Mouse (Mus musculus): ENCODE data around the gene Them7.
A peak's percentile ranks its signal among the peaks of the same experiment; 100 is the strongest.

Them7 gene

DNA sequence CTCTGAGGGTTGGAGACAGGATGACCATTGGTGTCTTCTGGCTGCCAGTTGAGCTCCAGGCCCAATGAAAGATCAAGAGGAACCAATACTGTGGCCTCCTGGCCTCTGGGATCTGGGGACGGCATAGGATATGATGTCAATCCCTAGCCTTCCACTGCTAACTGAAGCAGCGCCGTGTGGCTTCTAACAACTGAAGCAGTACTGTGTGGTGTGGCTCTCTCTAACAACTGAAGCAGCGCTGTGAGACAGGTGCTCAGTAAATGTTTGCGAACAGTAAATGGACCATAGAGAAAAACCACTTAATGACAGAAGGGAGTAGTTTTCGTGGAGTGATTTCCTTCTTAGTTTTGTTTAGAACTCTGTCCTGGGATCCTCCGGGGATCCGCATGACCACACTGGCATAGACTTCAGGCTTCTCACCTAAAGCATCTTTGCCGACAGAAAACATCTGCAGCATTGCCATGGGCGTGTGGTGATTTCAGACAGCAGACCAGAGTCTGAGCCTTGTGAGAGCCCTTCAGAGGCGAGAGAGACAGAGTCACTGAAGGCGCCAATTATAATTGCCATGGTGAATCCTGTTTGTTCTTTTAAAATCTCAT lies 194.6 kb downstream of the Them7 start:
- DNase-seq = no peak

DNA sequence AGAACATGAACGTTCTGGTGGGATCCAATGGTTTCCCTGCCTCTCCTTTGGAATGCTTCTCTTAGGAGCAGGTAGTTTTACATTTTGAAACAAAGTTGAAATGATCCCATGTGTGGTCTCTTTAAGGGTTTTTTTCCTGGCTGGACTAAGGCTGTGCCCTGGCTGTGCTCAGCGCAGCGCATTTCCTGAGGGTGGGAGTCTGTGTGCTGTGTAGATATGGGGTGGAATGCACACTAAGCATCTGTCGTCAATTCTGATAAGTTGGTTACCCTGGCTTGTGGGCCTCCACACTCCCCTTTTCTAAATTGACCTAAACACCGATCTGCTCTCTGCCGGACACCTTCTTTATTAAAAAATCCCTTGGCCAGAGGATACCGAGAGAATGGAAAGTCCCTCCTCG lies 203.3 kb downstream of the Them7 start:
- no peak for DNase-seq

GRCm38 (mm10) chr2:105428029-105428428 lies 203.9 kb downstream of the Them7 start:
- DNase-seq = peak; percentile 75

DNA sequence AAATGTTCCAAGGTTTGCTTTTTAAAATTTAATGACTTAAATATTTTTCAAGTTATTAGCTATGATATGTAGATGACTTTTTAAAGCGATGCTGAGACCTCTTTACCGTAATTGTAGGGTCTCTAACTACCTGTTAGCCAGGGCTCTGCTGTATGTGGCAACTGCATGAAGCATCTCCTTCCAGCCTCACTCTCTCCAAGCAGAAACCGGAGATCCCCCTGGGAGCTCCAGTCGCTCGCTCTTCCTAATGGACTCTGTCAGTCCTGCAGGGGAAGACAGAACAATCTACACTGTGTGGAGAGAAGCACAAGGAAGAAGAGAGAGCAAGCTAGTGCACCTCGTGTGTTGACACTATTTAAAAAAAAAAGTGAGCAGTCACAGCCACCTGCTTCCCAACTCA lies 204.3 kb downstream of the Them7 start:
- DNase-seq = no peak

All from right cerebral cortex, postnatal 4 days (tissue).